Mouse (Mus musculus): ENCODE results near the gene Cfap61.

- no peak for TF ChIP-seq GATA1 (IDR thresholded peaks at IDR 0.05; ENCODE audit: borderline replicate concordance, low read length)
- TF ChIP-seq FLI1 (IDR thresholded peaks at IDR 0.05; ENCODE audit: low read length) = no peak
Measured at GRCm38 (mm10) chr2:145979616-145980015, 45.0 kb downstream of the Cfap61 start.
